Mouse (Mus musculus): ENCODE data around the gene Il17ra. TPM values are rescaled to one million over a fixed set of nuclear protein-coding genes. Genes with fewer than 3 reads are reported as not detected.

The Il17ra gene
- polyA plus RNA-seq, 1 experiment from 2014 or later, result 3.2 TPM

DNA sequence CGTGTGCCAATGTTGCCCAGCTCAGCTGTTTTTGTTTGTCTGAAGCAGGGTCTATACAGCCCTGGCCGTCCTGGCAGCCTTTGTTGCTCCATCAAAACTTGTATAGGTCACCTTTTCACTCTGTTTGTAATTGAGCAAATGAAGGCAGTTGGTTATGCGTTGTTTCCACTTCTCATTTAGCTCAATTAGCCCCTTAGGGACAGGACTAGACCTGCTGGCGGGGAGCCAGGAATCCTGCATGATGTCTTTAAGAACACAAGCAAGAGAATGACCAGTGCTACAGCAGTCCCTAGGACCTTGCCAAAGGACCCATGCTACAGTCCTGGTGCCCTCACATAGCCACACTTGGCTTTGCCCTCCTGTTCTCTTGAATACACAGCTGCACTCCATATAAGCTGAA is 42.5 kb downstream of the Il17ra start:
- Histone ChIP-seq H3K4me1 (ENCODE audit: control insufficient read depth, insufficient read depth, low read length) (no peaks in the 10 kb centered on the region), H3K36me3 (ENCODE audit: control insufficient read depth, insufficient read depth, low read length) (peaks cover 6% of the 10 kb centered on the region; the same call in 1 of the 2 replicates), H3K9ac (replicated peaks; ENCODE audit: low read depth, low read length) (no peak overlapping the region), H3K4me3 (ENCODE audit: low read depth, low read length) (no peak overlapping the region), H3K9me3 (ENCODE audit: control insufficient read depth, low read depth, low read length) (0 out of 2 replicates have a peak, but pooled peaks cover 2% of the 10 kb centered on the region), H3K27ac (ENCODE audit: low read length) (no peak overlapping the region), H3K4me2 (replicated peaks; ENCODE audit: low read depth, low read length) (no peak overlapping the region), H3K27me3 (ENCODE audit: control insufficient read depth, insufficient read depth, low read length) (no peaks in the 10 kb centered on the region)
- WGBS, result 80% methylated on average over 4 of the region's 4 CpGs
- ATAC-seq (ENCODE audit: insufficient number of reproducible peaks, insufficient read depth, low FRiP score, low read depth), result no peak

DNA sequence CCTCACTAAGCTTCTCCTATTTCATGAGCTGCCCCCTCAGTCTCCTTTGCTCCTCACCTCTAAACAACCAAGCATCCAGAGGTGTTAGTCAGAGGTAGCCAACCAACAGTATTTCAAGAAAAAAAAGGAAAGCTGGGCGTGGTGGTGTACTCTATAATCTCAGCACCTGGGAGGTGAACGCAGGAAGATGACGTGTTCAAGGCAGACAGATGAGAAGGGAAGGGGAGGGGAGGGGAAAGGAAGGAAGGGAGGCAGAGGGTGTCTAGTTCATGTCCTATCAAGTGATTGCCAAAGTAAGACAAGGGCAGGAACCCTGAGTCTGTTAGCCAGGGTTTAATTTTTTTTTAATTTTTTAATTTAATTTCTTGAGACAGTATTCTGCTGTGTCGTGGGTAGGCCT is 45.6 kb downstream of the Il17ra start:
- WGBS, result 76% methylated on average over 4 of the region's 4 CpGs
- no peak overlapping the region for H3K27ac ChIP-seq (ENCODE audit: low read length)
- ATAC-seq (ENCODE audit: insufficient number of reproducible peaks, insufficient read depth, low FRiP score, low read depth), result no peak

DNA sequence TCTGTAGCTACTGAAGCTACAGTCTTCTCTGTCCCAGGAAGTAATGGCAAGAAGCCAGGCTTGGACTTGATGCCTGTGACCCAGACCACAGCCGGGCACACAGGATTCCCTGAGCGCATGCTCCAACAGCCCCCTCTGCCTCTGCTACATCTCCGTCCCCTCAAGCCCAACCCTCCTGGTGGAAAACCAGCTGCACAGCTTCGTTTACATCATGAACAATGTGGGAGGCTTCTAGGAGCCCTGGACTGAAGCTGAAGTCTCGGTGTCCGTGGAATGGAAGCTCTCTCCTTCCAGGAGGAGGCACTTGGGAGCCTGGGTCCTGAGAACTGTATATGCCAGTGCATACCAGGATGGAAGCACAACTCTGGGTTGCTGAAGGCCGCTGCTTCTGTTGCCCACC is 46.9 kb downstream of the Il17ra start:
- ATAC-seq (ENCODE audit: insufficient number of reproducible peaks, insufficient read depth, low FRiP score, low read depth), result no peak
- no peak overlapping the region for H3K4me3 ChIP-seq (ENCODE audit: low read depth, low read length)
- H3K4me1 ChIP-seq (ENCODE audit: control insufficient read depth, insufficient read depth, low read length), result no peaks in the 10 kb centered on the region
- H3K9me3 ChIP-seq (ENCODE audit: control insufficient read depth, low read depth, low read length), result no peaks in the 10 kb centered on the region
- H3K4me2 ChIP-seq (replicated peaks; ENCODE audit: low read depth, low read length), result no peak overlapping the region
- no peak overlapping the region for H3K9ac ChIP-seq (replicated peaks; ENCODE audit: low read depth, low read length)
- H3K27ac ChIP-seq (ENCODE audit: low read length), result no peak overlapping the region
- peaks cover 6% of the 10 kb centered on the region for H3K36me3 ChIP-seq (ENCODE audit: control insufficient read depth, insufficient read depth, low read length)
- no peaks in the 10 kb centered on the region for H3K27me3 ChIP-seq (ENCODE audit: control insufficient read depth, insufficient read depth, low read length)
- 71% methylated on average over 7 of the region's 7 CpGs for WGBS

More for the DNA sequence above, 45.6 kb downstream of the Il17ra start:
- Histone ChIP-seq H3K4me1 (ENCODE audit: control insufficient read depth, insufficient read depth, low read length) (no peaks in the 10 kb centered on the region), H3K36me3 (ENCODE audit: control insufficient read depth, insufficient read depth, low read length) (peaks cover 6% of the 10 kb centered on the region), H3K9me3 (ENCODE audit: control insufficient read depth, low read depth, low read length) (no peaks in the 10 kb centered on the region), H3K9ac (replicated peaks; ENCODE audit: low read depth, low read length) (no peak overlapping the region), H3K27me3 (ENCODE audit: control insufficient read depth, insufficient read depth, low read length) (no peaks in the 10 kb centered on the region), H3K4me3 (ENCODE audit: low read depth, low read length) (no peak overlapping the region), H3K4me2 (replicated peaks; ENCODE audit: low read depth, low read length) (no peak overlapping the region)

DNA sequence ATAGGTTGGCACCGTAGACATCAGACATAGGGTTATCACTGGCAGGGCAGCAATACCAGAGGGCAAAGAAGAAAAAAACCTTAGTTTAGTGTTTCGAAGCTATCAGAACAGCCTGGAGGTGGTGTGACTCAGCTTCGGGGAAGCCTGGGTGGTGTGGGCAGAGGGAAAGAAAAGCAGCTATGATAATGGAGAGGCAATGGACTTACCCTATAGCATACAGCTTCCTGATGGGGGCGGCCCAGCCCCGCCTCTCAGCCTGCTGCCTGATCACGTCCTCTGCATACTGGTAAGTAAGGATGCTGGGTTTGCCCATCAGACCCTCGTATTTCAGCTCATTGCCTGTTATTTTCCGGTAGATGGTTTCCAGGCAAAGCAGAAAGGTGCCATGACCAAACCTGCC is 47.4 kb downstream of the Il17ra start:
- no peak overlapping the region for H3K27ac ChIP-seq (ENCODE audit: low read length)
- ATAC-seq (ENCODE audit: insufficient number of reproducible peaks, insufficient read depth, low FRiP score, low read depth), result no peak
- H3K9me3 ChIP-seq (ENCODE audit: control insufficient read depth, low read depth, low read length), result no peaks in the 10 kb centered on the region
- WGBS, result 87% methylated on average over 8 of the region's 8 CpGs
- H3K9ac ChIP-seq (replicated peaks; ENCODE audit: low read depth, low read length), result no peak overlapping the region
- H3K36me3 ChIP-seq (ENCODE audit: control insufficient read depth, insufficient read depth, low read length), result peaks cover 6% of the 10 kb centered on the region
- H3K27me3 ChIP-seq (ENCODE audit: control insufficient read depth, insufficient read depth, low read length), result no peaks in the 10 kb centered on the region
- no peak overlapping the region for H3K4me3 ChIP-seq (ENCODE audit: low read depth, low read length)
- H3K4me1 ChIP-seq (ENCODE audit: control insufficient read depth, insufficient read depth, low read length), result no peaks in the 10 kb centered on the region
- H3K4me2 ChIP-seq (replicated peaks; ENCODE audit: low read depth, low read length), result no peak overlapping the region

DNA sequence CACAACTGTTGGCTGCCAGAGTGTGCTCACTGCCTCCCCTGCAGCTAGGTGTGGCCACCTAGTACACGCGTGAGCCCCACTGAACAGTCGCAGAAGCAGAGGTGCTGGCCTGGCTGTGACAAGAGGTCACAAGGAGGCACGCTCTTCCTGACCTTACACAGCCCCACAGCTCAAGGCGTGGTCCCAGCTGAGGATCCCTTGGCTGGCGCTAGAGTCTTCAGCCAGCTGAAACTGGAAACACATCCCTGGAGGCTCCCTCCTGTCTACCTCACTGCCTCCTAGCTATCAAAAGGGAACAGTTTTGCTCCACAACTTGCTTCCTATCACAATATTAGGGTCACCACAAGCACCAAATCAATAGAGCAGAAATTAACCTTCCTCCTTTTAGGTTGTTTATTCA is 48.2 kb downstream of the Il17ra start:
- Histone ChIP-seq H3K4me3 (ENCODE audit: low read depth, low read length) (no peak overlapping the region), H3K27me3 (ENCODE audit: control insufficient read depth, insufficient read depth, low read length) (no peaks in the 10 kb centered on the region), H3K27ac (ENCODE audit: low read length) (no peak overlapping the region), H3K36me3 (ENCODE audit: control insufficient read depth, insufficient read depth, low read length) (peaks cover 6% of the 10 kb centered on the region), H3K4me2 (replicated peaks; ENCODE audit: low read depth, low read length) (no peak overlapping the region), H3K9me3 (ENCODE audit: control insufficient read depth, low read depth, low read length) (no peaks in the 10 kb centered on the region), H3K4me1 (ENCODE audit: control insufficient read depth, insufficient read depth, low read length) (no peaks in the 10 kb centered on the region), H3K9ac (replicated peaks; ENCODE audit: low read depth, low read length) (no peak overlapping the region)
- WGBS, result 83% methylated on average over 6 of the region's 6 CpGs
- no peak for ATAC-seq (ENCODE audit: insufficient number of reproducible peaks, insufficient read depth, low FRiP score, low read depth)

DNA sequence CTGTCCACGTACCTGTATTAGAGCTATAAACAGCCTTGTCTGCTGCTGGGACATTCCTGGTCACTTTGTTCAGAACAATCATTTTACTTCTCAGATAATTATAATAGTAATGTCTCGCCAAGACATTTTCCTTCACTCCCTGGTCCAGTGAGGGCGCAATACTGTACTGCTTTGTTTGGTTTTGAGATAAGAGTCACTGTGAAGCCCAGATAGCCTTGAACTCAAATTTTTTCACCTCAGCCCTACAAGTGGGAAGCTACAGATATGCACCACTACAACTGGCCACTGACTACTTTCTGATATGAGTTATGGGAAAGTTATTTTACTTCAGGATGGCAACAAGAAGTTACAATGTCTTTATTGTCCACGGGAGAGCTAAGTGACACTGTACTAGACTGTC is 53.4 kb downstream of the Il17ra start:
- no peak for ATAC-seq (ENCODE audit: insufficient number of reproducible peaks, insufficient read depth, low FRiP score, low read depth)
- peaks cover 23% of the 10 kb centered on the region for H3K36me3 ChIP-seq (ENCODE audit: control insufficient read depth, insufficient read depth, low read length)
- H3K27me3 ChIP-seq (ENCODE audit: control insufficient read depth, insufficient read depth, low read length), result no peaks in the 10 kb centered on the region
- H3K4me2 ChIP-seq (replicated peaks; ENCODE audit: low read depth, low read length), result no peak overlapping the region
- no peak overlapping the region for H3K27ac ChIP-seq (ENCODE audit: low read length)
- no peak overlapping the region for H3K9ac ChIP-seq (replicated peaks; ENCODE audit: low read depth, low read length)
- no peaks in the 10 kb centered on the region for H3K4me1 ChIP-seq (ENCODE audit: control insufficient read depth, insufficient read depth, low read length)
- no peak overlapping the region for H3K4me3 ChIP-seq (ENCODE audit: low read depth, low read length)
- 87% methylated on average over 4 of the region's 4 CpGs for WGBS
- no peaks in the 10 kb centered on the region for H3K9me3 ChIP-seq (ENCODE audit: control insufficient read depth, low read depth, low read length)

DNA sequence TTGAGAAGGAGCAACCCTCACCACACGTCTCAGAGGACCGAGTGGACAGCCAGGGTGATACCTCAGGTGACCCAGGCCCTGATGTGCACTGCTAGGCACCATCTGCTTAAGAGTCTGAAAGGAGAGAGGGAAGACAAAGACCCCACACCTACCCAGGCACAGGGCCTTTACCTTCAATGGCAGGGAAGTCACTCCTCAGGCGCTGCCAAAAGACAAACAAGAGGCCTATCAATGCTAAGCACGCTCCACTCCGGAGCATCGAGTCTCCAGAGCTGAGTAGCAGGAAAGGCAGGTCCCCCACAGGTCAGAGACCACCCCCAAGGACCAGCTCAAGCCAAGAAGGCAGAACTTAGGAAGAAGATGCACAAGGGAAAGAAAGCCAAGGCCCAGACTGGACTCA is 53.8 kb downstream of the Il17ra start:
- H3K9ac ChIP-seq (replicated peaks; ENCODE audit: low read depth, low read length), result no peak overlapping the region
- 80% methylated on average over 6 of the region's 6 CpGs for WGBS
- no peak for ATAC-seq (ENCODE audit: insufficient number of reproducible peaks, insufficient read depth, low FRiP score, low read depth)
- peaks cover 27% of the 10 kb centered on the region for H3K36me3 ChIP-seq (ENCODE audit: control insufficient read depth, insufficient read depth, low read length)
- no peak overlapping the region for H3K4me3 ChIP-seq (ENCODE audit: low read depth, low read length)
- H3K9me3 ChIP-seq (ENCODE audit: control insufficient read depth, low read depth, low read length), result no peaks in the 10 kb centered on the region
- no peak overlapping the region for H3K4me2 ChIP-seq (replicated peaks; ENCODE audit: low read depth, low read length)
- no peaks in the 10 kb centered on the region for H3K27me3 ChIP-seq (ENCODE audit: control insufficient read depth, insufficient read depth, low read length)
- H3K27ac ChIP-seq (ENCODE audit: low read length), result no peak overlapping the region
- no peaks in the 10 kb centered on the region for H3K4me1 ChIP-seq (ENCODE audit: control insufficient read depth, insufficient read depth, low read length)

DNA sequence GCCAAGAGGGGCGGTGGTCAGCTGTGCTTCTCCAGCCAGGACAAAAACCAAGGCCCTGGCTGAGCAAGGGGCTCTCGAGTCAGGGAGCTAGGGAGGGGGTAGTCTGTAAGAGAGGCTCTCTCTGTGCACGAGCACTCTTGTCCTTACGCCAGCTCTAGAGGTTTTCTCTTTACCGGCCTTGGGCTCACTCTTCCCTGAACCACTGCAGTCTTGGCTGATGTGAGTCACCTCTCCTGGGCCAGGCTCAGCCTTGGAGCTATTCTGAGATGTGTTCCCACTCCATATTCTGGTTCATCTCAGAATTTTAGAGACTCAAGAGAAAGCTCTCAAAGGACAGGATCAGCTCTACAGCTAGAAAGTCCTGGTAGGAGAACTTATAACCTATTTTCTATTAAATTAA is 54.3 kb downstream of the Il17ra start:
- Histone ChIP-seq H3K9me3 (ENCODE audit: control insufficient read depth, low read depth, low read length) (no peaks in the 10 kb centered on the region), H3K9ac (replicated peaks; ENCODE audit: low read depth, low read length) (no peak overlapping the region), H3K4me2 (replicated peaks; ENCODE audit: low read depth, low read length) (no peak overlapping the region), H3K4me3 (ENCODE audit: low read depth, low read length) (no peak overlapping the region), H3K4me1 (ENCODE audit: control insufficient read depth, insufficient read depth, low read length) (no peaks in the 10 kb centered on the region), H3K27ac (ENCODE audit: low read length) (no peak overlapping the region), H3K36me3 (ENCODE audit: control insufficient read depth, insufficient read depth, low read length) (peaks cover 29% of the 10 kb centered on the region), H3K27me3 (ENCODE audit: control insufficient read depth, insufficient read depth, low read length) (no peaks in the 10 kb centered on the region)
- ATAC-seq (ENCODE audit: insufficient number of reproducible peaks, insufficient read depth, low FRiP score, low read depth), result no peak
- 87% methylated on average over 5 of the region's 5 CpGs for WGBS

DNA sequence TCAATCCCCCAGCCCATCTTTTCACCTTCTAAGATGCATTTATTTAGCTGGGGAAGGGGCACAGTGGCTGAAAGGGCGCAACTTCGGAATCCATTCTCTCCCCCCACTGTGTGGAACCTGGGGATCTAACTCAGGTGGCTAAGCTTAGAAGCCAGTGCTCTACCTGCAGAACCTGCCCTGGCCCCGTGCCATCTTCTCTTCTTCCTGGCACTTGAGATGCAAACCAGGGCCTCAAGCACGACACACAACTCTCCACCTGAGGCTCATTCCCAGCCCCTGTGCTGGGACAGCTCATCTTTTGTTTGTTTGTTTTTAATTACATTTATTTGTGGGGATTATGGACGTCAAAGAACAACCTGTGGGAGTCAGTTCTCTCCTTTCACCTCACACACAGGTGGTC is 56.6 kb downstream of the Il17ra start:
- no peak for ATAC-seq (ENCODE audit: insufficient number of reproducible peaks, insufficient read depth, low FRiP score, low read depth)
- Histone ChIP-seq H3K27me3 (ENCODE audit: control insufficient read depth, insufficient read depth, low read length) (no peaks in the 10 kb centered on the region), H3K4me1 (ENCODE audit: control insufficient read depth, insufficient read depth, low read length) (no peaks in the 10 kb centered on the region), H3K4me2 (replicated peaks; ENCODE audit: low read depth, low read length) (no peak overlapping the region), H3K36me3 (ENCODE audit: control insufficient read depth, insufficient read depth, low read length) (peaks cover 32% of the 10 kb centered on the region), H3K9ac (replicated peaks; ENCODE audit: low read depth, low read length) (no peak overlapping the region), H3K27ac (ENCODE audit: low read length) (no peak overlapping the region), H3K4me3 (ENCODE audit: low read depth, low read length) (no peak overlapping the region), H3K9me3 (ENCODE audit: control insufficient read depth, low read depth, low read length) (no peaks in the 10 kb centered on the region)
- WGBS, result 78% methylated on average over 5 of the region's 5 CpGs
